Mouse (Mus musculus): ENCODE measurements around the gene Lrrc4. TPM values are rescaled to one million over a fixed set of nuclear protein-coding genes. Genes with fewer than 3 reads are reported as not detected.

The Lrrc4 gene
- polyA plus RNA-seq, 1 experiment from 2014 or later, result 6.9 TPM

GRCm38 (mm10) chr6:28789685-28790084, 41.9 kb downstream of the Lrrc4 start:
- no peaks in the 10 kb centered on the region for H3K36me3 ChIP-seq
- 75% methylated on average over 4 of the region's 4 CpGs for WGBS
- H3K27ac ChIP-seq, result no peak overlapping the region
- no peak overlapping the region for H3K4me2 ChIP-seq (replicated peaks)
- H3K9ac ChIP-seq, result no peak overlapping the region
- no peak overlapping the region for H3K4me3 ChIP-seq
- ATAC-seq (ENCODE audit: low FRiP score, low read depth), result no peak
- H3K9me3 ChIP-seq, result no peaks in the 10 kb centered on the region
- H3K4me1 ChIP-seq, result peaks cover 8% of the 10 kb centered on the region; the same call in 1 of the 2 replicates
- H3K27me3 ChIP-seq (replicated peaks), result no peaks in the 10 kb centered on the region

- Histone ChIP-seq H3K4me2 (replicated peaks) (no peak overlapping the region), H3K9me3 (no peaks in the 10 kb centered on the region), H3K27me3 (replicated peaks) (no peaks in the 10 kb centered on the region), H3K4me3 (no peak overlapping the region), H3K9ac (no peak overlapping the region), H3K36me3 (no peaks in the 10 kb centered on the region), H3K27ac (no peak overlapping the region), H3K4me1 (peaks cover 24% of the 10 kb centered on the region)
- 53% methylated on average over 6 of the region's 6 CpGs for WGBS
- ATAC-seq (ENCODE audit: low FRiP score, low read depth), result no peak
Measured at GRCm38 (mm10) chr6:28787133-28787532, 44.4 kb downstream of the Lrrc4 start.

GRCm38 (mm10) chr6:28785770-28786169, 45.8 kb downstream of the Lrrc4 start:
- no peak overlapping the region for H3K27ac ChIP-seq
- H3K4me2 ChIP-seq (replicated peaks), result no peak overlapping the region
- 84% methylated on average over 8 of the region's 8 CpGs for WGBS
- H3K4me1 ChIP-seq, result peaks cover 28% of the 10 kb centered on the region
- no peaks in the 10 kb centered on the region for H3K9me3 ChIP-seq
- ATAC-seq (ENCODE audit: low FRiP score, low read depth), result no peak
- H3K27me3 ChIP-seq (replicated peaks), result no peaks in the 10 kb centered on the region
- no peak overlapping the region for H3K9ac ChIP-seq
- no peak overlapping the region for H3K4me3 ChIP-seq
- no peaks in the 10 kb centered on the region for H3K36me3 ChIP-seq

GRCm38 (mm10) chr6:28783953-28784352, 47.6 kb downstream of the Lrrc4 start:
- Histone ChIP-seq H3K4me2 (replicated peaks) (no peak overlapping the region), H3K4me3 (no peak overlapping the region), H3K9me3 (no peaks in the 10 kb centered on the region), H3K9ac (no peak overlapping the region), H3K27ac (no peak overlapping the region), H3K27me3 (replicated peaks) (no peaks in the 10 kb centered on the region), H3K4me1 (peaks cover 28% of the 10 kb centered on the region), H3K36me3 (no peaks in the 10 kb centered on the region)
- WGBS, result 46% methylated on average over 5 of the region's 5 CpGs
- ATAC-seq (ENCODE audit: low FRiP score, low read depth), result 0 out of 2 replicates have a peak, but pooled peaks have one; percentile 22

GRCm38 (mm10) chr6:28783082-28783647, 48.4 kb downstream of the Lrrc4 start:
- Histone ChIP-seq H3K36me3 (no peaks in the 10 kb centered on the region), H3K9me3 (no peaks in the 10 kb centered on the region), H3K4me1 (peaks cover 28% of the 10 kb centered on the region), H3K27ac (no peak overlapping the region), H3K27me3 (replicated peaks) (no peaks in the 10 kb centered on the region), H3K4me2 (replicated peaks) (no peak overlapping the region), H3K4me3 (no peak overlapping the region), H3K9ac (no peak overlapping the region)
- WGBS, result 46% methylated on average over 4 of the region's 4 CpGs
- peak; percentile 58 for ATAC-seq (ENCODE audit: low FRiP score, low read depth)

- H3K36me3 ChIP-seq, result no peaks in the 10 kb centered on the region
- WGBS, result 61% methylated on average over 3 of the region's 3 CpGs
- ATAC-seq (ENCODE audit: low FRiP score, low read depth), result no peak
- peaks cover 25% of the 10 kb centered on the region for H3K4me1 ChIP-seq
- H3K27ac ChIP-seq, result no peak overlapping the region
- H3K9ac ChIP-seq, result no peak overlapping the region
- no peaks in the 10 kb centered on the region for H3K27me3 ChIP-seq (replicated peaks)
- no peaks in the 10 kb centered on the region for H3K9me3 ChIP-seq
- H3K4me2 ChIP-seq (replicated peaks), result no peak overlapping the region
- no peak overlapping the region for H3K4me3 ChIP-seq
Measured at GRCm38 (mm10) chr6:28781696-28782095, 49.9 kb downstream of the Lrrc4 start.

GRCm38 (mm10) chr6:28771331-28771730, 60.2 kb downstream of the Lrrc4 start:
- no peak for ATAC-seq (ENCODE audit: low FRiP score, low read depth)
- H3K9ac ChIP-seq, result no peak overlapping the region
- H3K4me1 ChIP-seq, result no peaks in the 10 kb centered on the region
- H3K27ac ChIP-seq, result no peak overlapping the region
- no peaks in the 10 kb centered on the region for H3K9me3 ChIP-seq
- H3K27me3 ChIP-seq (replicated peaks), result no peaks in the 10 kb centered on the region
- H3K4me2 ChIP-seq (replicated peaks), result no peak overlapping the region
- no peaks in the 10 kb centered on the region for H3K36me3 ChIP-seq
- WGBS, result 40% methylated on average over 2 of the region's 2 CpGs
- H3K4me3 ChIP-seq, result no peak overlapping the region

- Histone ChIP-seq H3K9me3 (no peaks in the 10 kb centered on the region), H3K36me3 (no peaks in the 10 kb centered on the region), H3K4me3 (no peak overlapping the region), H3K4me1 (no peaks in the 10 kb centered on the region), H3K27me3 (replicated peaks) (no peaks in the 10 kb centered on the region), H3K27ac (no peak overlapping the region), H3K9ac (no peak overlapping the region), H3K4me2 (replicated peaks) (no peak overlapping the region)
- 75% methylated on average over 6 of the region's 6 CpGs for WGBS
- peak; percentile 74; the same call in 1 of the 2 replicates for ATAC-seq (ENCODE audit: low FRiP score, low read depth)
Measured at GRCm38 (mm10) chr6:28767891-28768481, 63.6 kb downstream of the Lrrc4 start.

GRCm38 (mm10) chr6:28766622-28767021, 64.9 kb downstream of the Lrrc4 start:
- Histone ChIP-seq H3K27ac (no peak overlapping the region), H3K36me3 (no peaks in the 10 kb centered on the region), H3K4me2 (replicated peaks) (no peak overlapping the region), H3K4me1 (peaks cover 10% of the 10 kb centered on the region), H3K4me3 (no peak overlapping the region), H3K9ac (no peak overlapping the region), H3K27me3 (replicated peaks) (no peaks in the 10 kb centered on the region), H3K9me3 (no peaks in the 10 kb centered on the region)
- no peak for ATAC-seq (ENCODE audit: low FRiP score, low read depth)
- WGBS, result 90% methylated on average over 3 of the region's 3 CpGs

- H3K4me3 ChIP-seq, result no peak overlapping the region
- H3K36me3 ChIP-seq, result no peaks in the 10 kb centered on the region
- no peaks in the 10 kb centered on the region for H3K9me3 ChIP-seq
- H3K4me1 ChIP-seq, result peaks cover 21% of the 10 kb centered on the region
- H3K4me2 ChIP-seq (replicated peaks), result no peak overlapping the region; the same call in 1 of the 2 replicates
- H3K27ac ChIP-seq, result no peak overlapping the region
- H3K27me3 ChIP-seq (replicated peaks), result no peaks in the 10 kb centered on the region
- WGBS, result 10% methylated on average over 5 of the region's 5 CpGs
- peak; percentile 85 for ATAC-seq (ENCODE audit: low FRiP score, low read depth)
- H3K9ac ChIP-seq, result no peak overlapping the region
Measured at GRCm38 (mm10) chr6:28762132-28762775, 69.3 kb downstream of the Lrrc4 start.

- no peak overlapping the region for H3K4me3 ChIP-seq
- 18% methylated on average over 3 of the region's 3 CpGs for WGBS
- ATAC-seq (ENCODE audit: low FRiP score, low read depth), result peak; percentile 70
- H3K27me3 ChIP-seq (replicated peaks), result no peaks in the 10 kb centered on the region
- H3K27ac ChIP-seq, result no peak overlapping the region
- H3K4me2 ChIP-seq (replicated peaks), result no peak overlapping the region
- H3K9ac ChIP-seq, result no peak overlapping the region
- H3K4me1 ChIP-seq, result peaks cover 25% of the 10 kb centered on the region
- no peaks in the 10 kb centered on the region for H3K9me3 ChIP-seq
- no peaks in the 10 kb centered on the region for H3K36me3 ChIP-seq
Measured at GRCm38 (mm10) chr6:28761728-28762127, 69.8 kb downstream of the Lrrc4 start.

- Histone ChIP-seq H3K9me3 (no peaks in the 10 kb centered on the region), H3K27me3 (replicated peaks) (no peaks in the 10 kb centered on the region), H3K27ac (no peak overlapping the region), H3K4me2 (replicated peaks) (no peak overlapping the region), H3K36me3 (no peaks in the 10 kb centered on the region), H3K9ac (no peak overlapping the region), H3K4me1 (peaks cover 39% of the 10 kb centered on the region), H3K4me3 (no peak overlapping the region)
- WGBS, result 73% methylated on average over 4 of the region's 4 CpGs
- no peak for ATAC-seq (ENCODE audit: low FRiP score, low read depth)
Measured at GRCm38 (mm10) chr6:28758293-28758692, 73.3 kb downstream of the Lrrc4 start.
